Mouse (Mus musculus): ENCODE data around the gene Atp6ap1l. TPM values are rescaled to one million over a fixed set of nuclear protein-coding genes. Genes with fewer than 3 reads are reported as not detected.

The Atp6ap1l gene
- polyA plus RNA-seq, 1 experiment from 2014 or later = 0.18 TPM

Other genes starting within 250 kb of the Atp6ap1l start
- gene Rps23, start 17.6 kb upstream of the Atp6ap1l start, polyA plus RNA-seq (2014; fragmentation: Nextera tagmentation; extraction: Ambion mirVana) = 229 and 231 TPM in 2 replicates

All from midbrain, embryonic 11.5 days (tissue).